In the genomic region with DNA sequence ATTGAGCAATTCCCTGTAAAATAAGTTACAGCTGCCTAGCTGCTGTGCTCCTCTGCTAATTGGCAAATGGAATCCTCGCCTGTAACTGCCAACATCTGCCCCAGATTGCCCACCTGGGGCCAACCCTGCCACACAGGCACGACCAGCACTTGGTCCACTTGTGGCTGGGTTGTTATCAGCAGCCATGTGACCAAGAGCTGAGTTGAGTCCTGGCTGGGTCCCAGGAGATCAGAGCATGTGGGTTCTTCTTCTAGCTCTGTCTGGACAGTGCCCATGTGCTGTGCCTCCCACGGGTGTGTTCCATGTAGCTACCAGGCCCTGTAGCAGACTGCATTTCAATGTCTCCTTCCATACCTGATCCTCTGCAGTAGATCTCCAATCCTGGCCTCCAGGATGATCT, we compare ENCODE assay signal across 19 mouse cellular contexts.
A peak's percentile ranks its signal among the peaks of the same experiment; 100 is the strongest.
DNase-seq lines count a peak whose midpoint lies in the region; ATAC-seq lines count a peak whose summit lies in the region.
"Had no signal": no experiment of that assay in that cellular context is flagged by ENCODE, and none has a peak within 500 bp of the region (broad histone marks: within the 10 kb centered on the region; RNA-seq: fewer than 3 reads in every experiment).

No protein-coding gene starts in this region.

- no peaks in the 10 kb centered on the region for H3K27me3 ChIP-seq in heart, embryonic 11.5 days (ENCODE audit: control insufficient read depth, insufficient read depth, low read length)
- H3K27me3 ChIP-seq in heart, embryonic 14.5 days (ENCODE audit: control insufficient read depth, insufficient read depth, low read length), result no peaks in the 10 kb centered on the region
- H3K27me3 ChIP-seq: embryonic facial prominence, embryonic 15.5 days; forebrain, embryonic 15.5 days; kidney, embryonic 15.5 days had no signal

- no peak overlapping the region for H3K27ac ChIP-seq in heart, embryonic 11.5 days (ENCODE audit: low read depth, low read length)
- H3K27ac ChIP-seq in heart, embryonic 14.5 days (replicated peaks in 1 of 2; ENCODE audit: control insufficient read depth in 1 of 2, insufficient read depth in 1 of 2, low read depth in 2 of 2, low read length in 2 of 2), result no peak overlapping the region
- H3K27ac ChIP-seq: embryonic facial prominence, embryonic 15.5 days; forebrain, embryonic 15.5 days; hindbrain, embryonic 14.5 days; kidney, embryonic 15.5 days had no signal

- 69% methylated on average over 3 of the region's 3 CpGs for WGBS in heart, embryonic 11.5 days (ENCODE audit: insufficient replicate concordance)
- WGBS in heart, embryonic 14.5 days, result 50% methylated on average over 3 of the region's 3 CpGs

- 0 out of 2 replicates have a peak, but pooled peaks cover under 1% of the 10 kb centered on the region for H3K4me1 ChIP-seq in heart, embryonic 11.5 days (ENCODE audit: control insufficient read depth, insufficient read depth, low read length)
- H3K4me1 ChIP-seq in heart, embryonic 14.5 days (ENCODE audit: control insufficient read depth in 2 of 2, insufficient read depth in 2 of 2, low read length in 2 of 2), result peaks cover 16 to 27% of the 10 kb centered on the region in 2 experiments
- H3K4me1 ChIP-seq: kidney, embryonic 15.5 days had no signal

- peak; percentile 69 to 80 for DNase-seq in heart, adult 18-20 months
- peak; percentile 29 for DNase-seq in adipocyte (ENCODE audit: low spot score)
- DNase-seq in heart, postnatal 10 days, result peak; percentile 57 to 69
- no peak for DNase-seq in cerebellum, adult 11 months
- DNase-seq in left cerebral cortex, postnatal 4 days, result no peak
- DNase-seq in lung, postnatal 36 days, result no peak
- DNase-seq: adrenal gland, postnatal 14 days; cerebellum, adult 2 months; embryo, embryonic 11 days; gastrocnemius, postnatal 10 days; kidney, adult 2 months had no signal

- intact Hi-C loops in heart, postnatal 10 days (cut with DNase I), result no loop called here
- intact Hi-C loops in left cerebral cortex, postnatal 4 days (cut with DNase I), result no loop called here

- H3K9ac ChIP-seq in heart, embryonic 11.5 days (ENCODE audit: low read depth, low read length), result no peak overlapping the region
- H3K9ac ChIP-seq in heart, embryonic 14.5 days (ENCODE audit: low read length), result no peak overlapping the region
- H3K9ac ChIP-seq: embryonic facial prominence, embryonic 15.5 days; forebrain, embryonic 15.5 days; hindbrain, embryonic 14.5 days; kidney, embryonic 15.5 days had no signal

- no peaks in the 10 kb centered on the region for H3K9me3 ChIP-seq in heart, embryonic 11.5 days (replicated peaks; ENCODE audit: control insufficient read depth, low read length)
- H3K9me3 ChIP-seq in heart, embryonic 14.5 days (ENCODE audit: control insufficient read depth, low read length), result no peaks in the 10 kb centered on the region
- H3K9me3 ChIP-seq: embryonic facial prominence, embryonic 15.5 days; forebrain, embryonic 15.5 days; kidney, embryonic 15.5 days had no signal

- H3K36me3 ChIP-seq in heart, embryonic 11.5 days (ENCODE audit: control insufficient read depth, insufficient read depth, low read length), result no peaks in the 10 kb centered on the region
- H3K36me3 ChIP-seq in heart, embryonic 14.5 days (ENCODE audit: control insufficient read depth, insufficient read depth, low read length), result no peaks in the 10 kb centered on the region
- H3K36me3 ChIP-seq: embryonic facial prominence, embryonic 15.5 days; forebrain, embryonic 15.5 days; kidney, embryonic 15.5 days had no signal

- no peak for ATAC-seq in heart, embryonic 11.5 days (replicated peaks; ENCODE audit: insufficient number of reproducible peaks, low FRiP score, low TSS enrichment)
- peak; percentile 29; the same call in 1 of the 2 replicates for ATAC-seq in heart, embryonic 14.5 days (ENCODE audit: insufficient number of reproducible peaks, insufficient read depth, low FRiP score, low read depth)
- ATAC-seq: forebrain, embryonic 15.5 days; intestine, embryonic 16.5 days had no signal

- no peak overlapping the region for H3K4me2 ChIP-seq in heart, embryonic 11.5 days
- H3K4me2 ChIP-seq in heart, embryonic 14.5 days (ENCODE audit: low read length), result no peak overlapping the region
- H3K4me2 ChIP-seq: embryonic facial prominence, embryonic 15.5 days; forebrain, embryonic 15.5 days; hindbrain, embryonic 14.5 days; kidney, embryonic 15.5 days had no signal

- H3K4me3 ChIP-seq in heart, embryonic 11.5 days (ENCODE audit: low read depth, low read length), result no peak overlapping the region
- H3K4me3 ChIP-seq in heart, embryonic 14.5 days (ENCODE audit: control insufficient read depth in 1 of 2, insufficient read depth in 1 of 2, low read depth in 1 of 2, low read length in 2 of 2), result no peak overlapping the region
- H3K4me3 ChIP-seq: embryonic facial prominence, embryonic 15.5 days; erythroblast, embryonic 14.5 days; forebrain, embryonic 15.5 days; kidney, embryonic 15.5 days had no signal

Comparison
In these comparisons a context has a peak if more than half of its experiments do, and no peak if none do; other contexts are left out.
1. DNase-seq: peak in heart, adult 18-20 months (2 of 2), adipocyte (single experiment) and heart, postnatal 10 days (2 of 2); none in cerebellum, adult 11 months (single experiment), left cerebral cortex, postnatal 4 days (single experiment) and lung, postnatal 36 days (single experiment).